Comparison of ENCODE assay signal across 18 mouse cellular contexts in genomic region chr3:58798245-58798644, GRCm38 (mm10). TPM values are rescaled to one million over a fixed set of nuclear protein-coding genes. Genes with fewer than 3 reads are reported as not detected.
"Had no signal": no experiment of that assay in that cellular context is flagged by ENCODE, and none has a peak within 500 bp of the region (broad histone marks: within the 10 kb centered on the region; RNA-seq: fewer than 3 reads in every experiment).

No protein-coding gene starts in this region.

- H3K4me2 ChIP-seq: kidney, embryonic 15.5 days; limb, embryonic 13.5 days; neural tube, embryonic 13.5 days had no signal

- ATAC-seq: lung, postnatal 0 days had no signal

- H3K9me3 ChIP-seq: kidney, embryonic 15.5 days; limb, embryonic 13.5 days; neural tube, embryonic 13.5 days had no signal

- H3K27ac ChIP-seq: kidney, embryonic 15.5 days; limb, embryonic 13.5 days; liver, embryonic 14.5 days; neural tube, embryonic 13.5 days had no signal

- H3K9ac ChIP-seq: kidney, embryonic 15.5 days; limb, embryonic 13.5 days; liver, embryonic 14.5 days; neural tube, embryonic 13.5 days had no signal

- H3K27me3 ChIP-seq: kidney, embryonic 15.5 days; limb, embryonic 13.5 days; neural tube, embryonic 13.5 days had no signal

- H3K4me3 ChIP-seq: kidney, embryonic 15.5 days; limb, embryonic 13.5 days; neural tube, embryonic 13.5 days had no signal

- DNase-seq: kidney, adult 2 months; kidney, postnatal 14 days; left cerebral cortex, postnatal 4 days; lung, adult 2 months; lung, postnatal 36 days; right cerebral cortex, adult 18-20 months; right cerebral cortex, postnatal 25 days; thymus, postnatal 36 days had no signal

- H3K36me3 ChIP-seq: kidney, embryonic 15.5 days; limb, embryonic 13.5 days; neural tube, embryonic 13.5 days had no signal

- H3K4me1 ChIP-seq: kidney, embryonic 15.5 days; neural tube, embryonic 13.5 days had no signal

RNA-seq across cellular contexts. Expression of gene Mindy4b-ps, which starts 23.9 kb away (rescaled TPM):
- polyA plus RNA-seq: kidney, adult 2 months; kidney, embryonic 15.5 days; large intestine, adult 2 months; limb, embryonic 13.5 days; liver, adult 2 months; liver, embryonic 14.5 days; lung, adult 2 months; lung, postnatal 0 days; neural tube, embryonic 13.5 days; small intestine, adult 2 months; stomach, embryonic 16.5 days; thymus, postnatal 0 days had no signal
